Mouse (Mus musculus) neural tube, embryonic 12.5 days (tissue): ENCODE data around the gene Chst7. TPM values are rescaled to one million over a fixed set of nuclear protein-coding genes. Genes with fewer than 3 reads are reported as not detected.

Experiments
- ATAC-seq: fragments of 200-750 bp; cut with Nextera tagmentation; 2 replicates; pipeline ENCODE4 v1.8.0; 2017; ENCODE audit warnings: low read depth, mild to moderate bottlenecking, moderate TSS enrichment, moderate library complexity; ENCODE audit not compliant: low FRiP score
- H3K27ac ChIP-seq: fragments of 300-500 bp; sonication (generic); 2 replicates; pipeline ENCODE4 v1.5.1; 2016
- H3K27me3 ChIP-seq: fragments of 300-500 bp; sonication (generic); replicated peaks from 2 replicates; pipeline ENCODE4 v1.6.1; 2016; ENCODE audit warnings: mild to moderate bottlenecking
- H3K36me3 ChIP-seq: fragments of 300-500 bp; sonication (generic); 2 replicates; pipeline ENCODE4 v1.6.1; 2016; ENCODE audit warnings: mild to moderate bottlenecking
- H3K4me1 ChIP-seq: fragments of 300-500 bp; sonication (generic); 2 replicates; pipeline ENCODE4 v1.6.1; 2016
- H3K4me2 ChIP-seq: fragments of 300-500 bp; sonication (generic); replicated peaks from 2 replicates; pipeline ENCODE4 v1.6.1; 2016; ENCODE audit warnings: mild to moderate bottlenecking
- H3K4me3 ChIP-seq: fragments of 300-500 bp; sonication (generic); 2 replicates; pipeline ENCODE4 v1.5.1; 2016
- H3K9ac ChIP-seq: fragments of 300-500 bp; sonication (generic); 2 replicates; pipeline ENCODE4 v1.6.1; 2016; ENCODE audit warnings: mild to moderate bottlenecking
- H3K9me3 ChIP-seq: fragments of 300-500 bp; sonication (generic); 2 replicates; pipeline ENCODE4 v1.6.1; 2016; ENCODE audit warnings: mild to moderate bottlenecking
- WGBS: fragments of 180-500 bp; shearing (Covaris S2); methylation state at CpG from one replicate; pipeline ENCODE4 v1.1.7; 2016; 5-methylcytosine and 5-hydroxymethylcytosine counted together
- polyA plus RNA-seq: library from polyadenylated mRNA; unstranded; fragments of >200 nt; fragmentation: Nextera tagmentation; extraction: Ambion mirVana; gene quantifications from 2 replicates; pipeline ENCODE4 v1.2.1, GENCODE M21; 2016

The Chst7 gene
- 3.0 and 3.4 TPM in 2 replicates for polyA plus RNA-seq

- Histone ChIP-seq H3K4me1 (no peaks in the 10 kb centered on the region; the same call in 1 of the 2 replicates), H3K9ac (no peak within 1 kb of the TSS)
- 14% methylated on average over 40 of the region's 40 CpGs for WGBS
These were observed at the start of gene Chst7 for GRCm38 (mm10) chrX:20059381-20059971. Gene Chst7, plus strand, starts transcription at chrX:20059560.

DNA sequence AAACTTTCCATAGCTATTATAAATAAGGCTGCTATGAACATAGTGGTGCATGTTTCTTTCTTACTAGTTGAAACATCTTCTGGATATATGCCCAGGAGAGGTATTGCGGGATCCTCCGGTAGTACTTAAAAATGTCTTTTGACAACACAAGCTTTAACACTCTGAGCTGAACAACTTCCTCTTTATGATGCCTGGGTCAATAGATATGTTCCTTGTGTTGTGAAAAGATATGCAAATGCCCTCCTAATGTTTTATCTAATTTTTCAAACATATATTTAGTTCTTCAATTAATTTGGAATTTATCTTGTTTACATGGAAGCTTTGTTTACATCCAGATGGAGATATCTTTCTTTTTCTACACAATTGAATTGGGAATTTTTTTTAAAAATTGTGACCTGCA is 47.1 kb upstream of the Chst7 start:
- WGBS, result 98% methylated on average over 2 of the region's 2 CpGs

More at GRCm38 (mm10) chrX:20059381-20059971, at the start of gene Chst7:
- Histone ChIP-seq H3K27ac (no peak within 1 kb of the TSS), H3K9me3 (peaks cover 4% of the 10 kb centered on the region; the same call in 1 of the 2 replicates), H3K36me3 (no peaks in the 10 kb centered on the region), H3K4me2 (peak within 1 kb of the TSS; percentile 72), H3K27me3 (peaks cover 5% of the 10 kb centered on the region; the same call in 1 of the 2 replicates), H3K4me3 (peak within 1 kb of the TSS; percentile 40)
- peak; percentile 83 for ATAC-seq

DNA sequence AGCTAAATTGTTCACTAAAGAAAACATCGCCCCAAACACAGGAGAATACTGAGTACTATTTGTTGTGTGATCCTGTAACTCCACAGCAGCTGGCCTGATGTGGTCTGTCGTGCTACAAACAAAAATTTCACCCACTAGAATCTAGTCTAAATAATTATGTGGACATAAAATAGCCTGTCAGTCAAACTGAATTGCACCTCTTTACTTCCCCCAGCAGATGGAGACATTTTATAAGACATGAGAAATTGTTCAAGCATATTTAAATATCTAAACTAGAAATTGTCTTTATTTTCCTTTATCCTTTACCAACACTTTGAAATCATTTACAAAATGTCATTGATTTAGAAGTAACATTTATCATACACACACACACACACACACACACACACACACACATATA is 38.4 kb upstream of the Chst7 start:
- no peak overlapping the region for H3K4me2 ChIP-seq
- ATAC-seq, result no peak
- H3K27me3 ChIP-seq, result no peaks in the 10 kb centered on the region
- WGBS, result 46% methylated on average over 2 of the region's 2 CpGs
- H3K27ac ChIP-seq, result no peak overlapping the region
- H3K4me3 ChIP-seq, result no peak overlapping the region
- H3K9me3 ChIP-seq, result no peaks in the 10 kb centered on the region
- H3K4me1 ChIP-seq, result no peaks in the 10 kb centered on the region
- no peaks in the 10 kb centered on the region for H3K36me3 ChIP-seq
- H3K9ac ChIP-seq, result no peak overlapping the region

More for the DNA sequence above, 47.1 kb upstream of the Chst7 start:
- no peaks in the 10 kb centered on the region for H3K9me3 ChIP-seq
- H3K9ac ChIP-seq, result no peak overlapping the region
- no peak overlapping the region for H3K27ac ChIP-seq
- no peaks in the 10 kb centered on the region for H3K27me3 ChIP-seq
- no peak for ATAC-seq
- H3K4me1 ChIP-seq, result no peaks in the 10 kb centered on the region
- no peaks in the 10 kb centered on the region for H3K36me3 ChIP-seq
- no peak overlapping the region for H3K4me2 ChIP-seq
- H3K4me3 ChIP-seq, result no peak overlapping the region

- Histone ChIP-seq H3K27me3 (peaks cover 5% of the 10 kb centered on the region; the same call in 1 of the 2 replicates), H3K9ac (no peak overlapping the region), H3K36me3 (no peaks in the 10 kb centered on the region), H3K9me3 (peaks cover 4% of the 10 kb centered on the region; the same call in 1 of the 2 replicates), H3K4me3 (peak overlapping the region; percentile 40), H3K4me1 (no peaks in the 10 kb centered on the region; the same call in 1 of the 2 replicates), H3K27ac (no peak overlapping the region), H3K4me2 (peak overlapping the region; percentile 72)
- ATAC-seq, result peak; percentile 64
- 20% methylated on average over 65 of the region's 65 CpGs for WGBS
These were observed 872 bp downstream of the Chst7 start for GRCm38 (mm10) chrX:20060096-20060768.

- Histone ChIP-seq H3K9ac (no peak overlapping the region), H3K9me3 (peaks cover 4% of the 10 kb centered on the region; the same call in 1 of the 2 replicates), H3K4me2 (peak overlapping the region; percentile 72), H3K4me3 (peak overlapping the region; percentile 40), H3K27ac (no peak overlapping the region), H3K36me3 (no peaks in the 10 kb centered on the region), H3K27me3 (peaks cover 5% of the 10 kb centered on the region; the same call in 1 of the 2 replicates), H3K4me1 (no peaks in the 10 kb centered on the region; the same call in 1 of the 2 replicates)
- WGBS, result 19% methylated on average over 47 of the region's 47 CpGs
- ATAC-seq, result peak; percentile 41; the same call in 1 of the 2 replicates
These were observed 1.5 kb downstream of the Chst7 start for GRCm38 (mm10) chrX:20060769-20061315.

DNA sequence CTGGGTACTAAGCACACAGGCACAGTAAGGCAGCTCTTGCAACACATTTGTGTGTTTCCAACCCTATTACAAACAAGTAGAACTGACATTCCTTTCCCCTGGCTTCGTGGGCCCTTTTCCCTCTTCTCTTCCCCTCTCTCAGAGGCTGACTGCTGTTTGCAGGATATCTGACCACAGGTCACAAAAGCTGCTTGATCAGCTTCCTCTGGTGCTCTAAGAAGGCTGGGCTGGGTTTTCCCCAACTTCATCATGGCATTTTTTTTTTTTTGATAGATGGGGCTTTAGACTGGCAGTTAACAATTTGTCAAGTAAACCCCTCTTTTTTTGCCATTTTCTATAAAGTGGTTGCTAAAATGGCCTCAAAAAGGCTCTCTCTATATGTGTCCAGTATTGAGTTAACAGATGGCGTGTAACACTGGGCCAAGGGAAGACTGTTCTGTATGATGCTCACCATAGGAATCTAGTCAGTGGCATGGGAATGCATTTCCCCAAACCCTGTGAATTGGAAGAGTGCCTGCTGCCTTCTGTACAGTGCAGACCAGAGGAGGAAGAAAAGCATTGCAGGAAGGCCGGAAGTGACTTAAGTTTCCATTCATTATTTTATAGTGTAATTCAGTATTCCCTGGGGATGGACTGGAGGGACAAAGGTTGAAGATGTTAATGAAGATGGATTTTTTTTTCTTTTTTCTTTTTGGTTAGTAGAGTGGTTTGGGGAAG is 2.6 kb downstream of the Chst7 start:
- WGBS, result 45% methylated on average over 3 of the region's 3 CpGs

DNA sequence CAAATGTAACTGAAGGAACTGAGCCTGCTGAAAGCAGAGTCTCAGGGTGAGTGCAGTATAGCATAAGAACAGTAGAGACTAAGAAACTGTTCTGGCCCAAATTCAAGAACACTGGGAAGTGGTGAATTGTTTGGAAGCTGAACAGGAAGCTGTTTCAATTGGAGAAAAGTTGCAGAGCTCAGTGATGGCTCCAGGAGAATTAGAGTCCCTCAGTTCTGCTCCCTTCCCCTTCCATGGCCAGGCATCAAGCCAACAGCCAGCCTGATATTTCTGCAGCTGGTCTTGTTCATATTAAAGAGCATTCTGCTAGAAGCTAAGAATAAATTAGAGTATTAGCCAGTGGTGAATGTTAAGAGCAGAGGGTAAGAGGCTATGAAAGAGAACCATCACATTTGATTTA is 7.3 kb downstream of the Chst7 start:
- H3K9me3 ChIP-seq, result no peaks in the 10 kb centered on the region
- no peaks in the 10 kb centered on the region for H3K36me3 ChIP-seq
- ATAC-seq, result no peak
- H3K27me3 ChIP-seq, result no peaks in the 10 kb centered on the region
- H3K4me2 ChIP-seq, result no peak overlapping the region
- H3K9ac ChIP-seq, result no peak overlapping the region
- no peak overlapping the region for H3K4me3 ChIP-seq
- H3K27ac ChIP-seq, result no peak overlapping the region
- H3K4me1 ChIP-seq, result no peaks in the 10 kb centered on the region

More for the DNA sequence above, 2.6 kb downstream of the Chst7 start:
- Histone ChIP-seq H3K9ac (no peak overlapping the region), H3K4me2 (no peak overlapping the region), H3K4me1 (no peaks in the 10 kb centered on the region; the same call in 1 of the 2 replicates), H3K36me3 (no peaks in the 10 kb centered on the region), H3K27ac (no peak overlapping the region), H3K27me3 (peaks cover 5% of the 10 kb centered on the region; the same call in 1 of the 2 replicates), H3K9me3 (peaks cover 4% of the 10 kb centered on the region; the same call in 1 of the 2 replicates), H3K4me3 (no peak overlapping the region)
- no peak for ATAC-seq

DNA sequence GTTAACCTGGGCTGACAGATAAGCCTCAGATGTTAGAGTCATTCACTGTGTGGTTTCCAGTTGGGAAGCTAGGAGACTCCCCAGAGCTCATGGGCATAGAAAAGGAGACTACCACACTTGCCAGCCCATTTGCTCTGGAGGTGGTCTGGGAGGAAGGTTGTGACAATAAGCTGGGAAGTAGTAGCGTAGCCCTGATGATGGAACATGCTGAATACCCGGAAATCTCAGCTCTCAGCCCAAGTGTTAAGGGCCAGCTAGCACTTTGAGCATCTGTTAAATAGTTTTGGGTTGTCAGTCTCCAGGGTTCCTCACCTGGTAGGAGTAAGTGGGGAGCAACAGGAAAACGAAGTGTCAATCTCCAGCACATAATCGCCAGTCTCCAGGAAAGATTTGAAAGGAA is 10.8 kb downstream of the Chst7 start:
- Histone ChIP-seq H3K4me3 (no peak overlapping the region), H3K4me1 (no peaks in the 10 kb centered on the region), H3K9me3 (no peaks in the 10 kb centered on the region), H3K4me2 (no peak overlapping the region), H3K27ac (no peak overlapping the region), H3K27me3 (no peaks in the 10 kb centered on the region), H3K36me3 (no peaks in the 10 kb centered on the region), H3K9ac (no peak overlapping the region)
- no peak for ATAC-seq
- WGBS, result 35% methylated on average over 4 of the region's 4 CpGs

- no peak for ATAC-seq
- H3K36me3 ChIP-seq, result no peaks in the 10 kb centered on the region
- no peak overlapping the region for H3K27ac ChIP-seq
- no peak overlapping the region for H3K4me2 ChIP-seq
- no peaks in the 10 kb centered on the region for H3K9me3 ChIP-seq
- H3K4me1 ChIP-seq, result no peaks in the 10 kb centered on the region
- WGBS, result 78% methylated on average over 2 of the region's 2 CpGs
- no peak overlapping the region for H3K9ac ChIP-seq
- no peaks in the 10 kb centered on the region for H3K27me3 ChIP-seq
- no peak overlapping the region for H3K4me3 ChIP-seq
These were observed 58.4 kb downstream of the Chst7 start for GRCm38 (mm10) chrX:20117717-20118116.

GRCm38 (mm10) chrX:20125481-20125880 is 66.1 kb downstream of the Chst7 start:
- Histone ChIP-seq H3K9me3 (no peaks in the 10 kb centered on the region), H3K9ac (no peak overlapping the region), H3K36me3 (no peaks in the 10 kb centered on the region), H3K27me3 (no peaks in the 10 kb centered on the region), H3K4me2 (no peak overlapping the region), H3K27ac (no peak overlapping the region), H3K4me1 (no peaks in the 10 kb centered on the region), H3K4me3 (no peak overlapping the region)
- 76% methylated on average over 2 of the region's 2 CpGs for WGBS
- no peak for ATAC-seq

DNA sequence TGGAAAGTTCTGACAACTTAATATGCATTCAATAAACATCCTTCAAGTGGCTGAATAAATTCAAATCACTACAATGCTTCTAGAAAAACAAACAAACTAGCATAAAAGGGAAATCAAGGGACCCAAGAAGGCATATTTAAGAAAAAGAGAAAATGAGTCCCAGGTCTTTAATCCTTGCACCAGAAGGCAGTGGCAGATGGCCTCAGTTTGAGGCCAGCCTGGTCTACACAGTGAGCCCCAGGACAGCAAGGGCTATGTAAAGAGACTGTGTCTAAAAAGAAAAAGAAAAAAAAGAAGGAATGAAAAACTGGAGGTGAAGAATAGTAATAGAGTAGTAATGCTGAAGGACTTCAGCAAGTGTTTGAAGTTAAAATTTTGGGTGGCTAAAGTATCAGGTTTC is 69.6 kb downstream of the Chst7 start:
- H3K27ac ChIP-seq, result no peak overlapping the region
- no peaks in the 10 kb centered on the region for H3K4me1 ChIP-seq
- H3K9me3 ChIP-seq, result no peaks in the 10 kb centered on the region
- H3K4me2 ChIP-seq, result no peak overlapping the region
- no peak overlapping the region for H3K4me3 ChIP-seq
- no peak for ATAC-seq
- no peaks in the 10 kb centered on the region for H3K36me3 ChIP-seq
- no peak overlapping the region for H3K9ac ChIP-seq
- no peaks in the 10 kb centered on the region for H3K27me3 ChIP-seq

DNA sequence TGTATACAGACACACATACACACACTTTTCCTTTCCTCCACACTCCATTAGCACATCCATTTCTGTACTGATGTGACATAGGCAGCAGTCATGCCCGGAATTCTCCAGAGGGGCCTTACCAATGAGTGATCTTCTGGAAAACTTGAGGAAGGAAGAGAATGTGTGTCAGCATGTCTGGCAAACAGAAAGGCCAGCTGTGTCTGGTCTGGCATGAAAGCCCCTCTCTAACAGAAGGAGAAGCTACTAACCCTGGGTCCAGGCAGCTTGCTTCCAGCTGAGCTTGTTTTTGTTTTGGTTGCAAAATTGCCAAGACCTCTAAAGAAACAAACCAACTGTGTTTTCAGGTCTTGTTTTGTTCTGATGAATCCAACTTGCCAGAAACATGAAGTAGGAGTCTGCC is 70.1 kb downstream of the Chst7 start:
- H3K27ac ChIP-seq, result no peak overlapping the region
- WGBS, result 81% methylated on average over 1 of the region's 1 CpGs

More for the DNA sequence above, 70.1 kb downstream of the Chst7 start:
- Histone ChIP-seq H3K9ac (no peak overlapping the region), H3K36me3 (no peaks in the 10 kb centered on the region), H3K9me3 (no peaks in the 10 kb centered on the region), H3K4me1 (no peaks in the 10 kb centered on the region), H3K4me2 (no peak overlapping the region), H3K4me3 (no peak overlapping the region), H3K27me3 (no peaks in the 10 kb centered on the region)
- no peak for ATAC-seq
